Mouse (Mus musculus): Measurements from ENCODE around the gene S100a11.

DNA sequence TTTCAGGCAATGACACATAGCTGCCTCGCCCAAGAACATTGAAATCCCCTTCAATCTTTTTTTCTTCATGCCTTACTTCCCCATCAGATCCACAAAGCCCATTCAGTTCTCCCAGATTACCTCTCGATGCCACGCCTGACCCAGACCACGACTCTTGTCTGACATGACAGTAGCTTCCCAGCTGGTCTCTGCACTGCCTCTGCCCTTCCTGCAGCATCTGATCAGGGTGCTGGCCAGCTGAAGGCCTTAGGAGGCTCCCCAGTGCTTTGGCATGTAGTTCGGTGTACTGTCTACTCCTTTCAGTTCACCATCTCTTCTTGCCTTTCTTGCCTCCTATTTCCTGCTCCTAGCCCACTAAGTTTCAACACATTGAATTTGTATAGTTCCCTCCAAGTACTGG lies 8.5 kb downstream of the S100a11 start:
- no peak for TF ChIP-seq CTCF (IDR thresholded peaks at IDR 0.05; ENCODE audit: borderline replicate concordance, control insufficient read depth, extremely low read depth, insufficient read depth, low read length, poor library complexity)
- TF ChIP-seq POLR2A (IDR thresholded peaks at IDR 0.05; ENCODE audit: control insufficient read depth, extremely low read depth, insufficient read depth, low read length, poor library complexity): no peak

Measured in thymus, adult 2 months (tissue).